Mouse (Mus musculus) embryonic fibroblast, embryonic 13.5 days (primary cell): ENCODE results near the gene Clec1a.

Experiments used
- CTCF ChIP-seq: IDR thresholded peaks from 2 replicates; pipeline ENCODE4 v1.5.1; 2011; ENCODE audit warnings: mild to moderate bottlenecking, control low read depth, low read length, moderate library complexity, borderline replicate concordance; ENCODE audit not compliant: insufficient read depth
- POLR2A ChIP-seq: IDR thresholded peaks from 2 replicates; pipeline ENCODE4 v1.6.1; 2011; ENCODE audit warnings: low read depth, mild to moderate bottlenecking, control low read depth, low read length, moderate library complexity

- TF ChIP-seq CTCF = no peak
- TF ChIP-seq POLR2A = no peak
Measured at GRCm38 (mm10) chr6:129471386-129471785, 19.6 kb upstream of the Clec1a start.
